Mouse (Mus musculus) hindbrain, embryonic 10.5 days (tissue): ENCODE measurements around the gene Cdk16. TPM values are rescaled to one million over a fixed set of nuclear protein-coding genes. Genes with fewer than 3 reads are reported as not detected.

ENCODE experiments used
- DNase-seq: peaks from one replicate; pipeline ENCODE4 v3.0.0-alpha.2; 2017; ENCODE audit warnings: low spot score
- H3K27ac ChIP-seq: fragments of 300-500 bp; sonication (generic); 2 replicates; pipeline ENCODE4 v1.5.1; 2016; ENCODE audit warnings: mild to moderate bottlenecking, moderate library complexity
- H3K27me3 ChIP-seq: fragments of 300-500 bp; sonication (generic); 2 replicates; pipeline ENCODE4 v1.6.1; 2016; ENCODE audit warnings: mild to moderate bottlenecking; ENCODE audit not compliant: poor library complexity, insufficient read depth, severe bottlenecking
- H3K36me3 ChIP-seq: fragments of 300-500 bp; sonication (generic); 2 replicates; pipeline ENCODE4 v1.6.1; 2016; ENCODE audit warnings: mild to moderate bottlenecking, moderate library complexity
- H3K4me1 ChIP-seq: fragments of 300-500 bp; sonication (generic); replicated peaks from 2 replicates; pipeline ENCODE4 v1.6.1; 2016; ENCODE audit warnings: mild to moderate bottlenecking
- H3K4me3 ChIP-seq: fragments of 300-500 bp; sonication (generic); 2 replicates; pipeline ENCODE4 v1.5.1; 2016; ENCODE audit warnings: mild to moderate bottlenecking, moderate library complexity
- H3K9me3 ChIP-seq: fragments of 300-500 bp; sonication (generic); 2 replicates; pipeline ENCODE4 v1.6.1; 2016; ENCODE audit warnings: mild to moderate bottlenecking, moderate library complexity
- WGBS: fragments of 180-500 bp; shearing (Covaris S2); methylation state at CpG from one replicate; pipeline ENCODE4 v1.1.7; 2016; 5-methylcytosine and 5-hydroxymethylcytosine counted together
- polyA plus RNA-seq: library from polyadenylated mRNA; unstranded; fragments of >200 nt; fragmentation: Nextera tagmentation; extraction: Ambion mirVana; gene quantifications from 2 replicates; pipeline ENCODE4 v1.2.1, GENCODE M21; 2016

The Cdk16 gene
- 125 and 144 TPM in 2 replicates for polyA plus RNA-seq

- Histone ChIP-seq H3K4me1 (peaks cover 14% of the 10 kb centered on the region), H3K4me3 (peak within 1 kb of the TSS; percentile 66), H3K9me3 (0 out of 2 replicates have a peak, but pooled peaks cover 2% of the 10 kb centered on the region), H3K36me3 (peaks cover 27% of the 10 kb centered on the region), H3K27me3 (no peaks in the 10 kb centered on the region), H3K27ac (peak within 1 kb of the TSS; percentile 95)
- 17% methylated on average over 16 of the region's 16 CpGs for WGBS
- peak; percentile 81 for DNase-seq
These were observed at the start of gene Cdk16 for GRCm38 (mm10) chrX:20687519-20688067. Gene Cdk16, plus strand, starts transcription at chrX:20687954.

GRCm38 (mm10) chrX:20638141-20638540, 49.6 kb upstream of the Cdk16 start:
- H3K36me3 ChIP-seq: peaks cover 80% of the 10 kb centered on the region

GRCm38 (mm10) chrX:20644780-20645179, 43.0 kb upstream of the Cdk16 start:
- WGBS: 89% methylated on average over 5 of the region's 5 CpGs
- Histone ChIP-seq H3K36me3 (peaks cover 97% of the 10 kb centered on the region), H3K4me3 (no peak overlapping the region), H3K9me3 (0 out of 2 replicates have a peak, but pooled peaks cover 3% of the 10 kb centered on the region), H3K4me1 (no peaks in the 10 kb centered on the region), H3K27ac (no peak overlapping the region), H3K27me3 (no peaks in the 10 kb centered on the region)
- DNase-seq: no peak

More at GRCm38 (mm10) chrX:20638141-20638540, 49.6 kb upstream of the Cdk16 start:
- H3K4me3 ChIP-seq: no peak overlapping the region
- no peaks in the 10 kb centered on the region for H3K4me1 ChIP-seq
- H3K9me3 ChIP-seq: 0 out of 2 replicates have a peak, but pooled peaks cover 7% of the 10 kb centered on the region
- no peak overlapping the region for H3K27ac ChIP-seq
- no peaks in the 10 kb centered on the region for H3K27me3 ChIP-seq
- no peak for DNase-seq
- 100% methylated on average over 2 of the region's 2 CpGs for WGBS

GRCm38 (mm10) chrX:20657593-20657992, 30.2 kb upstream of the Cdk16 start:
- no peak overlapping the region for H3K27ac ChIP-seq
- peaks cover 5% of the 10 kb centered on the region for H3K4me1 ChIP-seq
- H3K27me3 ChIP-seq: no peaks in the 10 kb centered on the region
- H3K4me3 ChIP-seq: peak overlapping the region; percentile 59; the same call in 1 of the 2 replicates
- no peaks in the 10 kb centered on the region for H3K36me3 ChIP-seq
- no peaks in the 10 kb centered on the region for H3K9me3 ChIP-seq
- DNase-seq: no peak
- 37% methylated on average over 5 of the region's 5 CpGs for WGBS

GRCm38 (mm10) chrX:20658026-20658652, 29.6 kb upstream of the Cdk16 start, which contains the start of gene Uba1:
Gene Uba1, plus strand, starts transcription at chrX:20658326.
- Histone ChIP-seq H3K27ac (peak within 1 kb of the TSS; percentile 78), H3K9me3 (no peaks in the 10 kb centered on the region), H3K27me3 (no peaks in the 10 kb centered on the region), H3K4me3 (peak within 1 kb of the TSS; percentile 59), H3K36me3 (no peaks in the 10 kb centered on the region), H3K4me1 (peaks cover 5% of the 10 kb centered on the region)
- peak; percentile 86 for DNase-seq
- WGBS: 19% methylated on average over 27 of the region's 27 CpGs

- Histone ChIP-seq H3K4me3 (peak overlapping the region; percentile 59), H3K27ac (no peak overlapping the region; the same call in 1 of the 2 replicates), H3K9me3 (no peaks in the 10 kb centered on the region), H3K36me3 (no peaks in the 10 kb centered on the region), H3K4me1 (peaks cover 5% of the 10 kb centered on the region), H3K27me3 (no peaks in the 10 kb centered on the region)
- DNase-seq: peak; percentile 21
- WGBS: 14% methylated on average over 24 of the region's 24 CpGs
These were observed 28.8 kb upstream of the Cdk16 start for GRCm38 (mm10) chrX:20658891-20659406.

- Histone ChIP-seq H3K4me3 (peak overlapping the region; percentile 68), H3K27ac (peak overlapping the region; percentile 75), H3K4me1 (peaks cover 14% of the 10 kb centered on the region), H3K36me3 (peaks cover 14% of the 10 kb centered on the region), H3K27me3 (no peaks in the 10 kb centered on the region), H3K9me3 (no peaks in the 10 kb centered on the region)
- 28% methylated on average over 5 of the region's 5 CpGs for WGBS
- DNase-seq: no peak
These were observed 25.4 kb upstream of the Cdk16 start for GRCm38 (mm10) chrX:20662317-20662715.

- H3K9me3 ChIP-seq: no peaks in the 10 kb centered on the region
- peak overlapping the region; percentile 93 for H3K27ac ChIP-seq
- H3K36me3 ChIP-seq: peaks cover 19% of the 10 kb centered on the region
- 24% methylated on average over 28 of the region's 28 CpGs for WGBS
- peak overlapping the region; percentile 68 for H3K4me3 ChIP-seq
- DNase-seq: peak; percentile 82
- no peaks in the 10 kb centered on the region for H3K27me3 ChIP-seq
- peaks cover 14% of the 10 kb centered on the region for H3K4me1 ChIP-seq
These were observed 24.9 kb upstream of the Cdk16 start for GRCm38 (mm10) chrX:20662716-20663443.

GRCm38 (mm10) chrX:20663444-20663790, 24.3 kb upstream of the Cdk16 start:
- Histone ChIP-seq H3K9me3 (no peaks in the 10 kb centered on the region), H3K4me1 (peaks cover 14% of the 10 kb centered on the region), H3K36me3 (peaks cover 25% of the 10 kb centered on the region), H3K4me3 (peak overlapping the region; percentile 68), H3K27me3 (no peaks in the 10 kb centered on the region), H3K27ac (peak overlapping the region; percentile 93)
- WGBS: 22% methylated on average over 9 of the region's 9 CpGs
- no peak for DNase-seq

GRCm38 (mm10) chrX:20688068-20688547, 354 bp downstream of the Cdk16 start:
- Histone ChIP-seq H3K27me3 (no peaks in the 10 kb centered on the region), H3K36me3 (peaks cover 27% of the 10 kb centered on the region), H3K4me3 (peak overlapping the region; percentile 66), H3K27ac (peak overlapping the region; percentile 95), H3K9me3 (0 out of 2 replicates have a peak, but pooled peaks cover 2% of the 10 kb centered on the region), H3K4me1 (peaks cover 14% of the 10 kb centered on the region)
- DNase-seq: peak; percentile 85
- 19% methylated on average over 33 of the region's 33 CpGs for WGBS

GRCm38 (mm10) chrX:20688615-20689014, 861 bp downstream of the Cdk16 start:
- peaks cover 28% of the 10 kb centered on the region for H3K36me3 ChIP-seq
- H3K4me1 ChIP-seq: peaks cover 14% of the 10 kb centered on the region
- 19% methylated on average over 35 of the region's 35 CpGs for WGBS
- H3K9me3 ChIP-seq: 0 out of 2 replicates have a peak, but pooled peaks cover 2% of the 10 kb centered on the region
- H3K27ac ChIP-seq: peak overlapping the region; percentile 95
- DNase-seq: peak; percentile 64
- H3K4me3 ChIP-seq: peak overlapping the region; percentile 66
- no peaks in the 10 kb centered on the region for H3K27me3 ChIP-seq

- 85% methylated on average over 3 of the region's 3 CpGs for WGBS
- Histone ChIP-seq H3K4me3 (no peak overlapping the region), H3K36me3 (peaks cover 52% of the 10 kb centered on the region), H3K27ac (no peak overlapping the region), H3K27me3 (no peaks in the 10 kb centered on the region), H3K9me3 (0 out of 2 replicates have a peak, but pooled peaks cover 5% of the 10 kb centered on the region), H3K4me1 (peaks cover 14% of the 10 kb centered on the region)
- DNase-seq: no peak
These were observed 3.8 kb downstream of the Cdk16 start for GRCm38 (mm10) chrX:20691566-20691965.
